Mouse (Mus musculus) hindbrain, embryonic 14.5 days (tissue): ENCODE measurements around the gene Cdc20b. TPM values are rescaled to one million over a fixed set of nuclear protein-coding genes. Genes with fewer than 3 reads are reported as not detected.

Experiments used
- ATAC-seq: fragments of 200-750 bp; cut with Nextera tagmentation; 2 replicates; pipeline ENCODE4 v1.8.0; 2017; ENCODE audit warnings: moderate number of reproducible peaks, mild to moderate bottlenecking, moderate TSS enrichment, moderate library complexity; ENCODE audit not compliant: low FRiP score
- DNase-seq: peaks from one replicate; pipeline ENCODE4 v3.0.0-alpha.2; 2015; ENCODE audit warnings: low spot score
- H3K27ac ChIP-seq: fragments of 300-500 bp; sonication (generic); 2 replicates; pipeline ENCODE4 v1.5.1; 2014; ENCODE audit warnings: mild to moderate bottlenecking, moderate library complexity
- H3K27me3 ChIP-seq: fragments of 300-500 bp; sonication (generic); 2 replicates; pipeline ENCODE4 v1.6.1; 2014; ENCODE audit warnings: mild to moderate bottlenecking, low read length, mixed read lengths; ENCODE audit not compliant: control insufficient read depth, insufficient read depth
- H3K36me3 ChIP-seq: fragments of 300-500 bp; sonication (generic); replicated peaks from 2 replicates; pipeline ENCODE4 v1.6.1; 2014; ENCODE audit not compliant: control insufficient read depth, insufficient read depth
- H3K4me1 ChIP-seq: fragments of 300-500 bp; sonication (generic); replicated peaks from 2 replicates; pipeline ENCODE4 v1.6.1; 2014; ENCODE audit warnings: antibody characterized with exemption, low read length, mixed read lengths; ENCODE audit not compliant: control insufficient read depth, insufficient read depth
- H3K4me2 ChIP-seq: fragments of 300-500 bp; sonication (generic); replicated peaks from 2 replicates; pipeline ENCODE4 v1.6.1; 2014; ENCODE audit warnings: mild to moderate bottlenecking, moderate library complexity
- H3K4me3 ChIP-seq: fragments of 300-500 bp; sonication (generic); replicated peaks from 2 replicates; pipeline ENCODE4 v1.5.1; 2014; ENCODE audit warnings: mild to moderate bottlenecking, low read length
- H3K9ac ChIP-seq: fragments of 300-500 bp; sonication (generic); 2 replicates; pipeline ENCODE4 v1.6.1; 2014
- H3K9me3 ChIP-seq: fragments of 300-500 bp; sonication (generic); 2 replicates; pipeline ENCODE4 v1.6.1; 2016; ENCODE audit warnings: low read length; ENCODE audit not compliant: control insufficient read depth
- WGBS: fragments of 180-500 bp; shearing (Covaris S2); extraction: QIAGEN DNeasy Blood & Tissue Kit; methylation state at CpG from one replicate; pipeline ENCODE4 v1.1.7; 2014; 5-methylcytosine and 5-hydroxymethylcytosine counted together
- polyA plus RNA-seq: library from polyadenylated mRNA; unstranded; fragments of >200 nt; fragmentation: Nextera tagmentation; extraction: Ambion mirVana; gene quantifications from 2 replicates; pipeline ENCODE4 v1.2.1, GENCODE M21; 2014

The Cdc20b gene
- polyA plus RNA-seq, 1 experiment from 2014 or later = 0.96 TPM

DNA sequence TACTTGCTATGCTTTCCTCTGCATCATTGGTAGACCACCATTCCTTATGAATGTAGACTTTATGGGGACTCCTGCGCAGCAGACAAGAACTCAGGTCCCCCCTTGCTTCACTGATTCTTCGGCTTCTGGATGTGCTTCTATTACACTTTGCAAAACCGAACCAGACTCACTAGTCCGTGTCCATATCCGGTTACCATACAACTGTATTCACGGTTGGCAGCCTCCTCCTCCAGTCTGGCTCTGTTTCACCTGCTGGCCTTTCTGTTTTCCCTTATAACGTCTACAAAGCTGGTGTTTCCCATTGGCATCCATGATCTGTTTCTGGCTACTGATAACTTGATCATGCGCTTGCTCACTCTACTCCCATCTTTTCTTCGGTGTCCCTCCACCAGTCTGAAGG, 29.6 kb downstream of the Cdc20b start:
- DNase-seq = no peak
- Histone ChIP-seq H3K27ac (no peak overlapping the region), H3K27me3 (no peaks in the 10 kb centered on the region), H3K9ac (no peak overlapping the region), H3K4me1 (no peaks in the 10 kb centered on the region), H3K4me3 (no peak overlapping the region), H3K4me2 (no peak overlapping the region), H3K9me3 (no peaks in the 10 kb centered on the region), H3K36me3 (no peaks in the 10 kb centered on the region)
- 94% methylated on average over 9 of the region's 9 CpGs for WGBS
- no peak for ATAC-seq

DNA sequence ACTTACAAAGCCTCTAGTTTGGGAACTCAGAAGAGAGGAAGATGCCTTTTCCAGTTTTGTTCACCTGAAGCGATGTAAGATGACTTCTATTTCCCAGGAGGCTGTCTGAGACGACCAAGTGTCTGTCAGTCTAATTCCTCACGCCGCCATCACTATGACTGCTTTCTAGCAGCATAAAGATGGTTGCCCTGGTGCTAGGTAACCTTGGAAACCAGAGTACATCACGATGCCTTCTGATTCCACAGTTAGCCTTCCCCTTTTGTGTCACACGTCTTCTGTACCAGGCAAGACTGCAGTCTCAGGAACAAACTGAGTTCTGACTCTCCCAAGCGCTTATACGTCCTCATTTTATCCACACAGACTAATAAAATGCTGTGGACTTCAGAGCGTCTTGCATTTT, 44.1 kb downstream of the Cdc20b start:
- H3K36me3 ChIP-seq = no peaks in the 10 kb centered on the region
- H3K4me2 ChIP-seq = no peak overlapping the region
- DNase-seq (no peak), ATAC-seq (no peak)
- H3K4me3 ChIP-seq = no peak overlapping the region
- H3K9ac ChIP-seq = no peak overlapping the region
- H3K27ac ChIP-seq = no peak overlapping the region
- WGBS = 46% methylated on average over 9 of the region's 9 CpGs
- H3K9me3 ChIP-seq = no peaks in the 10 kb centered on the region
- H3K27me3 ChIP-seq = no peaks in the 10 kb centered on the region
- H3K4me1 ChIP-seq = no peaks in the 10 kb centered on the region

DNA sequence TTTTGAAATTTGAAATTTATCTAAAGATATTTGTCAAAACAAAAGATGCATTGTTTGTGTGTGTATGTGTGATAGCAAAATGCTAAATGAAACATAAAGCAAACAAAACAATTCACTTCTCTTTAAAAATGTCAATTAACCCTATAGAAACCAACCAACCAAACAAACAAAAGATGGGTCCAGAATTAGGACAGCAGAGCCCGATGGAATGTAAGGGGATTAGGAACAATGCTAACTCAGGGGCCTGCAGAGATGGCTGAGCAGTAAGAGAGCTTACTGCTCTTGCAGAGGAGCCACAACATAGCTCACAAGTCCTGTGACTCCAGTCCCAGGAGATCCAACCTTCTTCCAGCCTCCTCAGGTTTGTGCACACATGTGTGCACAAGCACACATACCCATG, 47.2 kb downstream of the Cdc20b start:
- H3K36me3 ChIP-seq = no peaks in the 10 kb centered on the region
- DNase-seq (no peak), ATAC-seq (no peak)
- H3K4me3 ChIP-seq = no peak overlapping the region
- no peak overlapping the region for H3K9ac ChIP-seq
- no peak overlapping the region for H3K27ac ChIP-seq
- WGBS = 40% methylated on average over 1 of the region's 1 CpGs
- H3K4me1 ChIP-seq = no peaks in the 10 kb centered on the region
- H3K27me3 ChIP-seq = no peaks in the 10 kb centered on the region
- no peaks in the 10 kb centered on the region for H3K9me3 ChIP-seq
- H3K4me2 ChIP-seq = no peak overlapping the region

DNA sequence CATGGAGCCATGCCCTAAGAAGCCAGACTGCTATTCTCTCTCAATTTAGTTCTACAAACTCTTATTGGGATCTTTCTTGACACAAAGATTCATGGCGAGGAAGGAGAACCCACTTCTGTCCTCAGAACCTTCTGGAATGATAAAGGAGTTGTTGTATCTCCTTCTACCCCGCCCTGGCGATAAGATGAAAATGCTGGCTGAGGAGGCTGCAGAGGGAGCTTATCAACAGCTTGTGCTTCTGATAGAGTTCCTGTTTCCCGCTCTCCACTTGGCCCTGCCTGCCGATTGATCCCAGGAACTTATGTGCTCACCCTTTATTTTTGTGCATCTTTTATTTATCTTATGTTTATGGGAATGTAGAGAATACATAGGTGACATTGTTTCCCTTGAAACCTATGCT, 49.8 kb downstream of the Cdc20b start:
- H3K9me3 ChIP-seq = no peaks in the 10 kb centered on the region
- no peaks in the 10 kb centered on the region for H3K4me1 ChIP-seq
- no peak for ATAC-seq
- no peak for DNase-seq
- WGBS = 77% methylated on average over 5 of the region's 5 CpGs
- no peak overlapping the region for H3K9ac ChIP-seq
- H3K27me3 ChIP-seq = no peaks in the 10 kb centered on the region
- H3K27ac ChIP-seq = no peak overlapping the region
- H3K4me2 ChIP-seq = no peak overlapping the region
- H3K36me3 ChIP-seq = no peaks in the 10 kb centered on the region
- no peak overlapping the region for H3K4me3 ChIP-seq

DNA sequence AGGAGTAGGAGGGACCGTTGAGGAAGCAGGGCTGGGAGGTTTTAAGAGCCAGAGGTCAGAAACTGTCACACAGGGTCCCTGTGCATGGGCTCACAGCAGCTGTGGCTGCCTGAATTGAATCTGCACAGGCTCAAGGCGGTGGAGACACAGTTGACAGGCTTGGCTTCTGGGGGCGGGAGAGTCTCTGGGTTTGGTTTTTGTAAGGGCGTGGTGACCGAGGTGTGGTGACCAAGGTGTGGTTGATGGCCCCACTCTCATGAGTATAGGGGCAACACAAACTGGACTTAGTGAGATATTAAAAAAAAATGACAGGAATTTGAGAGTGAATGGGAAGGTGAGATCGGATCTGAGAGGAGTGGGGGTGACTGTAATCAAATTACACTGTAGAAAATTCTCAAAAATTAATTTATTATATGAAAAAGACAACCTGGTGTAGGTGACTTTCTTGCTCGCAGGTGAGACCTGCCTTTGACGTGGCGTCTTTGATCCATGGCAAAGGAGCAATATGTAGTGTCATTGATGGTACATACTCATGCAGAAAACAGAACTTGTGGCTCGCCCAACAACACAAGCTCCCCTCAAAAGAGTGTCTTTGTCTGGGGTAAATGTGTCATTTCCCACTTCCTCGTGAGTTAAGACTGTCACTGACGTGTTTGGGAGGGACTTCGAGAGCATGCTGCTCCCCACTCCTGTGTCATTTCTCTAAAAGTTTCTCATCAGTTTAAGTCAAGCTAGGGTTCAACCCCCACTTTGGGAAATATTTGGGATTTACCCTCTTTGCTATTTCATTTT, 52.5 kb downstream of the Cdc20b start:
- H3K9ac ChIP-seq = no peak overlapping the region
- H3K9me3 ChIP-seq = no peaks in the 10 kb centered on the region
- DNase-seq (no peak), ATAC-seq (no peak)
- no peak overlapping the region for H3K4me2 ChIP-seq
- WGBS = 88% methylated on average over 13 of the region's 13 CpGs
- no peaks in the 10 kb centered on the region for H3K27me3 ChIP-seq
- no peaks in the 10 kb centered on the region for H3K4me1 ChIP-seq
- H3K36me3 ChIP-seq = no peaks in the 10 kb centered on the region
- H3K27ac ChIP-seq = no peak overlapping the region
- H3K4me3 ChIP-seq = no peak overlapping the region

DNA sequence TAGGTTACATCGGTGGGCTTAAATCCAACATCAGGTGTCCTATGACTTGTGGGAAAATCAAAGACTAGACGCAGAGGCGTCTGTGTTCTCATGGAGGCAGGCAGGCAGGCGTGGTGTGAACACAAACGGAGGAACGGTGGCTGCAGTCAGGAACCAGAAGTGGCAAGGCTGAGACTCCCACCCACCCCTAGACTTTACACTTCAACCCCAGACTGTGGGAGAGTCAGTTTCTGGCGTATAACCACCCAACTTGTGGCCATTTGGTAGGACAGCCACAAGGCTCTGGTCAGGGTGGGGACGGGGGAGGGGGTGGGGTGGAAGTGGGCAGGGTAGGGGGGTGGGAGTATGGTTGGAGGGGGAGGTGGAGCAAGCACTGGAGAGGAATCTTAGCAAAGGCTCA, 55.6 kb downstream of the Cdc20b start:
- ATAC-seq (no peak), DNase-seq (no peak)
- Histone ChIP-seq H3K4me3 (no peak overlapping the region), H3K36me3 (no peaks in the 10 kb centered on the region), H3K27me3 (no peaks in the 10 kb centered on the region), H3K27ac (no peak overlapping the region), H3K9me3 (no peaks in the 10 kb centered on the region), H3K9ac (no peak overlapping the region), H3K4me1 (no peaks in the 10 kb centered on the region), H3K4me2 (no peak overlapping the region)
- 89% methylated on average over 8 of the region's 8 CpGs for WGBS

DNA sequence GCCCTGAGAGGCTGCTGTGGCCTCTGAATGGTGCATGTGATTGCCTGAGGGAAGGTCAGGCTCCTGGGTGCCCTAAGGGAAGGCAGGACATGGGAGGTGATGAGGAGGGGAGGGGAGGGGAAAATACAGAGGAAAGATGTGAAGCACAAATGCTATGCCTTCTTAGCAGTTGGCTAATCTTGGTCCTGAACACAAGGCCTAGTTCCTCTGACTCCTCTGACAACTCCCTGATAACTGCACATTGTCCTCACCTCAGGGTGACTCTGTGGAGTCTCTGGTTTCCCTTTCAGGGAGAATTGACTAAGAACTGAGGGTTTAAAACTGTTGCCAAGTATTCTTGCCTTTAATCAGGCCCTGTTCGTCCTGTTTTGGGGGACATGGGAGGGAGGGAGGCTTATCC, 59.7 kb downstream of the Cdc20b start:
- DNase-seq (no peak), ATAC-seq (no peak)
- no peak overlapping the region for H3K4me2 ChIP-seq
- H3K27me3 ChIP-seq = no peaks in the 10 kb centered on the region
- H3K36me3 ChIP-seq = no peaks in the 10 kb centered on the region
- 81% methylated on average over 1 of the region's 1 CpGs for WGBS
- no peaks in the 10 kb centered on the region; the same call in 1 of the 2 replicates for H3K4me1 ChIP-seq
- no peak overlapping the region for H3K9ac ChIP-seq
- no peak overlapping the region for H3K27ac ChIP-seq
- no peak overlapping the region for H3K4me3 ChIP-seq
- H3K9me3 ChIP-seq = no peaks in the 10 kb centered on the region

DNA sequence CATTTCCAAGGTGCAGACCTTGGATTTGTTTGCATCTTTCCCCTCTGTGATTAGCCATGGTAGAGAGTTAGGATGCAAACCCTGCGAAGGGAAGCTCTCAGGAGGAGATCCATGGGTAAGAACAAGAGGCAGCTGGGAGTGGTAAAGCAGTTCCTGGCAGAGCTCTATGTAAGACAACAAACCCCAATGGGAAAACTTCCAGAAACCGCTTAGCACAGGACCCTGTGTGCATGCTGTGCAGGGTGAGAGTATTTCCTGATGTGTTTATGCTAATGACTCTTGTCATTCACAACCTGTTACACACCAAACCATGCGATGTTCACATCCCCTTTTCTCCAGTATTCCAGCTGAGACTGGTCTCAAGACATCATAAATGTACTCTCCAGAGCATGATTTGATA, 62.1 kb downstream of the Cdc20b start:
- no peaks in the 10 kb centered on the region for H3K9me3 ChIP-seq
- 70% methylated on average over 3 of the region's 3 CpGs for WGBS
- no peak overlapping the region for H3K4me2 ChIP-seq
- H3K27me3 ChIP-seq = no peaks in the 10 kb centered on the region
- no peak for ATAC-seq
- no peak overlapping the region for H3K27ac ChIP-seq
- no peak overlapping the region for H3K4me3 ChIP-seq
- no peaks in the 10 kb centered on the region; the same call in 1 of the 2 replicates for H3K4me1 ChIP-seq
- no peak overlapping the region for H3K9ac ChIP-seq
- no peak for DNase-seq
- no peaks in the 10 kb centered on the region for H3K36me3 ChIP-seq

DNA sequence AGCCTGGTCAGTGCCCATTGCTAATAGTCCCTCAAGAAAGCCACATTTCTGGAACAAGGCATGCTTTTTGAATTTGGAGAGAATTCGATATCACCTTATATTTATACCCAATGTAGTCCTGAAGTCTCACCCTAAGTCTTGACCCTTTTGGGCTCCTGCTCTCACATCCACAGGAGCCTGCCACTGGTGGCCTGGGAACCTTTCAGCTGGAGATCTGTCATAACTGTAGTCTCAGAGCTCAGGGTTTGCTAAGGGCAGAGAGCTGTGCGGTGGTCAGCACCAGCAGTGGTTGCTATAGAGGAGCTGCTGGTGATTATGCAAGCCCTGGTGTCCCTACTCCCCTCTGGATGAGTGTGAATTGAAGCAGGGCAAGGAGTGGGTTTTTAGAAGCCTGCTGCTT, 63.5 kb downstream of the Cdc20b start:
- H3K4me2 ChIP-seq = no peak overlapping the region
- WGBS = 89% methylated on average over 2 of the region's 2 CpGs
- no peak overlapping the region for H3K9ac ChIP-seq
- H3K27me3 ChIP-seq = no peaks in the 10 kb centered on the region
- ATAC-seq = no peak
- no peak overlapping the region for H3K27ac ChIP-seq
- no peak for DNase-seq
- no peaks in the 10 kb centered on the region for H3K9me3 ChIP-seq
- H3K4me3 ChIP-seq = no peak overlapping the region
- no peaks in the 10 kb centered on the region; the same call in 1 of the 2 replicates for H3K4me1 ChIP-seq
- H3K36me3 ChIP-seq = no peaks in the 10 kb centered on the region

DNA sequence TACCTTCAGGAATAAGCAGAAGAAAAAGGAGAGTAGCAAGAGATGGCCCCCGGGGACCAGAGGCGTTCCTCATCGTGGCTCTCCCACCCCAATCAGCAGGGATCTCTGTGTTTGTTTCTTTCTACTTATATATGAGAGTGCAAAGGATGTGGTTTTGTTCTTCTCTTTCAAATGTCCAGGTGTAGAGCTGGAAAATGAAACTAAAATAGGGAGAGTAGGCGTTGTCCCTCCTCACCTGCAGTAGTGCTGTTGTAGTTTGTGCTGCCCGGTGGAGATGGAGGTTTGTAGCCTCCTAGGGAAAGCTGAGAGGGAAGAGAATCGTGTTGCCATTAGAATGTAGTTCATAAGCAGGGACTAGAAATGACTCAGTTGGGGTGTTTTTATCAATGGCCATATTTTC, 66.0 kb downstream of the Cdc20b start, which contains the start of gene Gzma:
Gene Gzma (minus strand): TSS at position 103 of the 400 bp plus-strand sequence.
- 91% methylated on average over 6 of the region's 6 CpGs for WGBS
- Histone ChIP-seq H3K27ac (no peak within 1 kb of the TSS), H3K36me3 (no peaks in the 10 kb centered on the region), H3K27me3 (no peaks in the 10 kb centered on the region), H3K9me3 (no peaks in the 10 kb centered on the region), H3K4me2 (no peak within 1 kb of the TSS), H3K9ac (no peak within 1 kb of the TSS), H3K4me3 (no peak within 1 kb of the TSS), H3K4me1 (no peaks in the 10 kb centered on the region; the same call in 1 of the 2 replicates)
- ATAC-seq (no peak), DNase-seq (no peak)
